Mouse (Mus musculus): Measurements from ENCODE around the gene Adat2.

DNA sequence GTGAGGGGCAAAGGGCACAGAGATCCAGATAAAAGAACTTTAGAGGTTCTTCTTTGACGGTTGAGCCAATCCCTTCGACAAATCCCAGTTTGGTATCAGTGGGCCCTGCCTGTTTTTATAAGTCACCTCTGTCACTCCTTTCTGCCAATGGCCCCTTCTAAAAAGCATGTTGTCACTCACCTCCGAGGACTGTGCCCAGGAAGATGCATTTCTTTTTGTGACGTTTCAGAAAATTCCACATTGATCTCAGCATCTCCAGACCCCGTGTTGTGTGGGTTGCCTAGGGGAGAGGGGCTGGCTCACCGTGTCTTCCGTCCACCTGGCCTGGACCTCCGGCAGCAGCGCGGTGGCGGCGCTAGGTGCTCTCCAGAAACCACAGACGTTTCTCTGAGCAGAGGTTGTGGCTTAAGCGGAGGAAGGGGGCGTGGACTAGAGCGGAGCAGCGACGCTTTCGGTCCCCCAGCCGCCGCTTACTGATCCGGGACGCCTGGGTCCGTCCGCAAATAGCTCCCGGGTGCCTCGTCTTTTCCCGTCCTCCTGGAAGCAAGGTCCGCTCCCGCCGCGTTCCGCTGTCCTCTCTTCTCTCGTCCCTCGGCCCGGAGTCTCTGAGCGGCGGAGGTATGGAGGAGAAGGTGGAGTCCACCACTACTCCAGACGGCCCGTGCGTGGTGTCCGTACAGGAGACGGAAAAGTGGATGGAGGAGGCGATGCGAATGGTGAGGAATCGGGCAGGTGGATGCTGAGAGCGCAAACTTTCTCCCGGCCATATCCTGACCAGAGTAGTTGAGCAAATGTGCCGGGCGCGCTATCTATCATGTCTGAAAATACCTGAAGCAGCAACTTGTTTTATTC, at the start of gene Adat2, which contains the start of gene Pex3:
- TF ChIP-seq POLR2AphosphoS2 (IDR thresholded peaks at IDR 0.05; ENCODE audit: low read depth, low read length) (peak; percentile 46; the same call in 1 of the 2 replicates), SIN3A (IDR thresholded peaks at IDR 0.05; ENCODE audit: low read length) (no peak; the same call in none of the 2 replicates), CTCF (conservative IDR thresholded peaks at IDR 0.05 in 1 of 2, IDR thresholded peaks at IDR 0.05 in 1 of 2; ENCODE audit: low read depth in 2 of 2, low read length in 2 of 2) (peak in 1 of 2 experiments; percentile 32; a peak in 2 of 4 replicates), USF2 (conservative IDR thresholded peaks at IDR 0.05; ENCODE audit: low read depth, low read length) (no peak), JUN (IDR thresholded peaks at IDR 0.05; ENCODE audit: insufficient read depth, low read depth, low read length) (no peak), POLR2A (IDR thresholded peaks at IDR 0.05; ENCODE audit: low read depth, low read length) (peak; percentile 78), MEF2A (IDR thresholded peaks at IDR 0.05; ENCODE audit: borderline replicate concordance, low read depth, low read length) (peak; percentile 91), ZMIZ1 (IDR thresholded peaks at IDR 0.05; ENCODE audit: low read depth, low read length) (peak; percentile 85), ETS1 (conservative IDR thresholded peaks at IDR 0.05; ENCODE audit: low read depth, low read length) (0 out of 2 replicates have a peak, but pooled peaks have one; percentile 10), EP300 (IDR thresholded peaks at IDR 0.05; ENCODE audit: low read length) (0 out of 2 replicates have a peak, but pooled peaks have one; percentile 21)
